Mouse (Mus musculus): ENCODE measurements around the gene Cuedc1. TPM values are rescaled to one million over a fixed set of nuclear protein-coding genes. Genes with fewer than 3 reads are reported as not detected.

Gene Cuedc1
- polyA plus RNA-seq, 1 experiment from 2014 or later, result 1.1 TPM

- peaks cover 38% of the 10 kb centered on the region for H3K27me3 ChIP-seq
- WGBS (ENCODE audit: insufficient replicate concordance), result 64% methylated on average over 8 of the region's 8 CpGs
- H3K4me1 ChIP-seq (replicated peaks), result no peaks in the 10 kb centered on the region
- no peak overlapping the region for H3K27ac ChIP-seq (replicated peaks)
- no peaks in the 10 kb centered on the region for H3K36me3 ChIP-seq (replicated peaks)
- no peak overlapping the region for H3K9ac ChIP-seq
- no peak overlapping the region for H3K4me3 ChIP-seq (replicated peaks)
- ATAC-seq (ENCODE audit: insufficient read depth), result no peak
- H3K9me3 ChIP-seq (replicated peaks), result no peaks in the 10 kb centered on the region
- H3K4me2 ChIP-seq, result no peak overlapping the region
Observed at GRCm38 (mm10) chr11:88106292-88106554, 8.4 kb downstream of the Cuedc1 start.

GRCm38 (mm10) chr11:88107365-88107764 lies 9.5 kb downstream of the Cuedc1 start:
- H3K4me3 ChIP-seq (replicated peaks), result no peak overlapping the region
- no peaks in the 10 kb centered on the region for H3K36me3 ChIP-seq (replicated peaks)
- no peak overlapping the region for H3K4me2 ChIP-seq
- H3K4me1 ChIP-seq (replicated peaks), result no peaks in the 10 kb centered on the region
- ATAC-seq (ENCODE audit: insufficient read depth), result no peak
- no peak overlapping the region for H3K27ac ChIP-seq (replicated peaks)
- H3K9me3 ChIP-seq (replicated peaks), result no peaks in the 10 kb centered on the region
- H3K27me3 ChIP-seq, result peaks cover 28% of the 10 kb centered on the region
- WGBS (ENCODE audit: insufficient replicate concordance), result 11% methylated on average over 4 of the region's 4 CpGs
- H3K9ac ChIP-seq, result no peak overlapping the region

- Histone ChIP-seq H3K27me3 (peaks cover 12% of the 10 kb centered on the region; the same call in 1 of the 2 replicates), H3K4me1 (replicated peaks) (no peaks in the 10 kb centered on the region), H3K9ac (no peak overlapping the region), H3K4me2 (no peak overlapping the region), H3K36me3 (replicated peaks) (no peaks in the 10 kb centered on the region), H3K4me3 (replicated peaks) (no peak overlapping the region), H3K9me3 (replicated peaks) (no peaks in the 10 kb centered on the region), H3K27ac (replicated peaks) (no peak overlapping the region)
- 66% methylated on average over 9 of the region's 9 CpGs for WGBS (ENCODE audit: insufficient replicate concordance)
- ATAC-seq (ENCODE audit: insufficient read depth), result no peak
Observed at GRCm38 (mm10) chr11:88110031-88110594, 12.3 kb downstream of the Cuedc1 start.

GRCm38 (mm10) chr11:88112078-88112477 lies 14.2 kb downstream of the Cuedc1 start:
- Histone ChIP-seq H3K9me3 (replicated peaks) (no peaks in the 10 kb centered on the region), H3K9ac (no peak overlapping the region), H3K36me3 (replicated peaks) (no peaks in the 10 kb centered on the region), H3K27ac (replicated peaks) (no peak overlapping the region), H3K4me3 (replicated peaks) (no peak overlapping the region), H3K4me1 (replicated peaks) (no peaks in the 10 kb centered on the region; the same call in 1 of the 2 replicates), H3K27me3 (peaks cover 10% of the 10 kb centered on the region; the same call in 1 of the 2 replicates), H3K4me2 (no peak overlapping the region)
- ATAC-seq (ENCODE audit: insufficient read depth), result no peak
- WGBS (ENCODE audit: insufficient replicate concordance), result 73% methylated on average over 13 of the region's 13 CpGs

GRCm38 (mm10) chr11:88112677-88113333 lies 14.9 kb downstream of the Cuedc1 start:
- no peaks in the 10 kb centered on the region for H3K9me3 ChIP-seq (replicated peaks)
- H3K27ac ChIP-seq (replicated peaks), result no peak overlapping the region
- peaks cover 6% of the 10 kb centered on the region; the same call in 1 of the 2 replicates for H3K4me1 ChIP-seq (replicated peaks)
- 69% methylated on average over 7 of the region's 7 CpGs for WGBS (ENCODE audit: insufficient replicate concordance)
- H3K4me2 ChIP-seq, result no peak overlapping the region
- H3K36me3 ChIP-seq (replicated peaks), result no peaks in the 10 kb centered on the region
- peaks cover 10% of the 10 kb centered on the region; the same call in 1 of the 2 replicates for H3K27me3 ChIP-seq
- no peak overlapping the region for H3K4me3 ChIP-seq (replicated peaks)
- no peak overlapping the region for H3K9ac ChIP-seq
- ATAC-seq (ENCODE audit: insufficient read depth), result no peak

- Histone ChIP-seq H3K4me3 (replicated peaks) (no peak overlapping the region), H3K27ac (replicated peaks) (no peak overlapping the region), H3K9me3 (replicated peaks) (no peaks in the 10 kb centered on the region), H3K9ac (no peak overlapping the region), H3K4me2 (no peak overlapping the region), H3K4me1 (replicated peaks) (peaks cover 15% of the 10 kb centered on the region; the same call in 1 of the 2 replicates), H3K27me3 (peaks cover 13% of the 10 kb centered on the region), H3K36me3 (replicated peaks) (no peaks in the 10 kb centered on the region)
- WGBS (ENCODE audit: insufficient replicate concordance), result 52% methylated on average over 6 of the region's 6 CpGs
- no peak for ATAC-seq (ENCODE audit: insufficient read depth)
Observed at GRCm38 (mm10) chr11:88113543-88114271, 15.8 kb downstream of the Cuedc1 start.

GRCm38 (mm10) chr11:88114871-88115301 lies 17.0 kb downstream of the Cuedc1 start:
- Histone ChIP-seq H3K9me3 (replicated peaks) (no peaks in the 10 kb centered on the region), H3K4me2 (no peak overlapping the region), H3K27ac (replicated peaks) (no peak overlapping the region), H3K4me3 (replicated peaks) (no peak overlapping the region), H3K9ac (no peak overlapping the region), H3K27me3 (peaks cover 13% of the 10 kb centered on the region), H3K4me1 (replicated peaks) (peaks cover 17% of the 10 kb centered on the region; the same call in 1 of the 2 replicates), H3K36me3 (replicated peaks) (no peaks in the 10 kb centered on the region)
- 14% methylated on average over 8 of the region's 8 CpGs for WGBS (ENCODE audit: insufficient replicate concordance)
- ATAC-seq (ENCODE audit: insufficient read depth), result no peak

GRCm38 (mm10) chr11:88116568-88116967 lies 18.7 kb downstream of the Cuedc1 start:
- Histone ChIP-seq H3K4me2 (no peak overlapping the region), H3K27me3 (peaks cover 13% of the 10 kb centered on the region), H3K9ac (no peak overlapping the region), H3K36me3 (replicated peaks) (no peaks in the 10 kb centered on the region), H3K4me1 (replicated peaks) (peaks cover 17% of the 10 kb centered on the region; the same call in 1 of the 2 replicates), H3K9me3 (replicated peaks) (no peaks in the 10 kb centered on the region), H3K4me3 (replicated peaks) (no peak overlapping the region), H3K27ac (replicated peaks) (no peak overlapping the region)
- ATAC-seq (ENCODE audit: insufficient read depth), result no peak
- 43% methylated on average over 6 of the region's 6 CpGs for whole genome bisulfite sequencing (ENCODE audit: insufficient replicate concordance)

GRCm38 (mm10) chr11:88117356-88118090 lies 19.7 kb downstream of the Cuedc1 start:
- Histone ChIP-seq H3K9me3 (replicated peaks) (no peaks in the 10 kb centered on the region), H3K4me2 (no peak overlapping the region), H3K27me3 (peaks cover 13% of the 10 kb centered on the region), H3K4me3 (replicated peaks) (no peak overlapping the region), H3K9ac (no peak overlapping the region), H3K27ac (replicated peaks) (no peak overlapping the region), H3K4me1 (replicated peaks) (peaks cover 17% of the 10 kb centered on the region; the same call in 1 of the 2 replicates), H3K36me3 (replicated peaks) (no peaks in the 10 kb centered on the region)
- WGBS (ENCODE audit: insufficient replicate concordance), result 23% methylated on average over 10 of the region's 10 CpGs
- no peak for ATAC-seq (ENCODE audit: insufficient read depth)

- Histone ChIP-seq H3K27me3 (peaks cover 13% of the 10 kb centered on the region), H3K9ac (no peak overlapping the region), H3K9me3 (replicated peaks) (no peaks in the 10 kb centered on the region), H3K4me1 (replicated peaks) (peaks cover 17% of the 10 kb centered on the region; the same call in 1 of the 2 replicates), H3K4me3 (replicated peaks) (no peak overlapping the region), H3K27ac (replicated peaks) (no peak overlapping the region), H3K36me3 (replicated peaks) (no peaks in the 10 kb centered on the region), H3K4me2 (no peak overlapping the region)
- WGBS (ENCODE audit: insufficient replicate concordance), result 45% methylated on average over 6 of the region's 6 CpGs
- ATAC-seq (ENCODE audit: insufficient read depth), result no peak
Observed at GRCm38 (mm10) chr11:88118091-88118440, 20.2 kb downstream of the Cuedc1 start.
